Mouse (Mus musculus) ovary, adult 18-20 months (tissue): ENCODE measurements around the gene Gm14548.
"Not testable (repeated sequence)": the region's sequence is repeated elsewhere in the genome, so short reads cannot be mapped to it uniquely, and the experiment has no call there.

Source experiments
- DNase-seq: peaks from one replicate; pipeline ENCODE4 v3.0.0; 2022; ENCODE audit warnings: low spot score, mixed read lengths

The Gm14548 gene

GRCm38 (mm10) chr7:3898036-3898590 lies at the start of gene Gm14548:
Gene Gm14548 (minus strand): TSS chr7:3898120.
- not testable (repeated sequence) for DNase-seq

GRCm38 (mm10) chr7:3946117-3946516 lies 48.2 kb upstream of the Gm14548 start:
- DNase-seq, result no peak

- no peak for DNase-seq
Observed at GRCm38 (mm10) chr7:3940915-3941314, 43.0 kb upstream of the Gm14548 start.

- no peak for DNase-seq
Observed at GRCm38 (mm10) chr7:3939866-3940525, 42.1 kb upstream of the Gm14548 start.

- DNase-seq, result not testable (repeated sequence)
Observed at GRCm38 (mm10) chr7:3935473-3935872, 37.6 kb upstream of the Gm14548 start.

GRCm38 (mm10) chr7:3915387-3915786 lies 17.5 kb upstream of the Gm14548 start, which contains the start of gene Lilra6:
Gene Lilra6 (minus strand): TSS chr7:3915503.
- DNase-seq, result not testable (repeated sequence)

GRCm38 (mm10) chr7:3903704-3904103 lies 5.8 kb upstream of the Gm14548 start:
- DNase-seq, result no peak

GRCm38 (mm10) chr7:3875032-3875431 lies 22.9 kb downstream of the Gm14548 start:
- not testable (repeated sequence) for DNase-seq

GRCm38 (mm10) chr7:3844951-3845350 lies 53.0 kb downstream of the Gm14548 start, which contains the start of gene Pira2:
Gene Pira2 (minus strand): TSS chr7:3845051.
- not testable (repeated sequence) for DNase-seq

GRCm38 (mm10) chr7:3837854-3838253 lies 60.1 kb downstream of the Gm14548 start:
- not testable (repeated sequence) for DNase-seq
